Mouse (Mus musculus) thymus, postnatal 0 days (tissue): ENCODE measurements around the gene Ly6g6d. TPM values are rescaled to one million over a fixed set of nuclear protein-coding genes. Genes with fewer than 3 reads are reported as not detected.

Experiments used
- DNase-seq: peaks from one replicate; pipeline ENCODE4 v3.0.0-alpha.2; 2015; ENCODE audit warnings: low spot score
- polyA plus RNA-seq: library from polyadenylated mRNA; unstranded; fragments of >200 nt; fragmentation: Nextera tagmentation; extraction: Ambion mirVana; gene quantifications from 2 replicates; pipeline ENCODE4 v1.2.1, GENCODE M21; 2015

The Ly6g6d gene
- polyA plus RNA-seq, 1 experiment from 2014 or later: 0.60 TPM

- no peak for DNase-seq
Measured at GRCm38 (mm10) chr17:35100196-35100765, 22.4 kb upstream of the Ly6g6d start.

DNA sequence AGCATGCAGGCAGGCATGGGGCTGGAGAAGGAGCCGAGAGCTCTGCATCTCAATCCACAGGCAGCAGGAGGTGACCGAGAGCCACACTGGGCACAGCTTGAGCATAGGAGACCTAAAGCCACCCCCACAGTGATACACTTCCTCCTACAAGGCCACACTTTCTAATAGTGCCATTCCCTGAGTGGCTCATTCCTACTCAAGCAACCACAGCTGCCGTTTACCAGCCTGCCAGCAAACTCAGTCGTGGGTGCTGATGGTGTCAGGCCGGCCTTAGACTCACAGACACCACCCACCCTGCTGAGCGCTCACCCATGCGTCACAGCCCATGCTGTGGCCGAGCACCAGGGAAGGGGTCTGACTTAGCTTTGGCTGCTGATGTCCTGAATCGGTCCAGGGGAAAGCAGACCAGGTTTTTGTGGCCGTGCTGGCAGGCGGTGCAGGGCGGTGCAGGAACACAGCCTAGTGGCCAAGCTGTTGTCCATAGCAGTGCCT lies 19.3 kb upstream of the Ly6g6d start:
- no peak for DNase-seq

DNA sequence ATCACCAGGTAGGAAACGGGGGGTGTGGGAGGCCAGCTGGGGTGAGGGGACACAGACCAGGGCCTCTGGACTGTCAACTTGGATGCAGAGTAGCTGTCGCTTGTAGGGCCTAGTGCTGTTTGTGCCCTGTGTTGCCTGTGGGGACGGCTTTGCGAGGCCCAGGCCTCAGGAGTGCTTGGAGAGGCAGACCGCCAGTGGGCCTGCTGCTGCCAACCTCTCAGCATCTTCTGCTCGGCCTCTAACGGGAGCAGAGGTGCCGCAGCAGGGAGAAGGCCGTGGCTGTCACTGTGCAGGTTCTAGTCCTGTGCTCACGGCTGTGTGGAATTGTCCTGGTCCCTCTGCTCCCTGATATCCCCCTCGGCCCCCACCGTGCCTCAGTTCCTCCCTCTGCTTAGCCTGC lies 18.7 kb upstream of the Ly6g6d start:
- no peak for DNase-seq

GRCm38 (mm10) chr17:35094475-35095365 lies 16.9 kb upstream of the Ly6g6d start:
- DNase-seq: no peak

- no peak for DNase-seq
Measured at GRCm38 (mm10) chr17:35092403-35093198, 14.7 kb upstream of the Ly6g6d start.

- no peak for DNase-seq
Measured at GRCm38 (mm10) chr17:35090166-35090932, 12.5 kb upstream of the Ly6g6d start.

GRCm38 (mm10) chr17:35088825-35089644 lies 11.2 kb upstream of the Ly6g6d start, which contains the start of gene Abhd16a:
TSS of gene Abhd16a (plus strand) at chr17:35089263.
- peak; percentile 94 for DNase-seq

GRCm38 (mm10) chr17:35088151-35088550 lies 10.3 kb upstream of the Ly6g6d start:
- no peak for DNase-seq

GRCm38 (mm10) chr17:35085208-35085865 lies 7.5 kb upstream of the Ly6g6d start, which contains the start of gene Ly6g6f:
TSS of gene Ly6g6f (minus strand) at chr17:35085610.
- no peak for DNase-seq

GRCm38 (mm10) chr17:35083929-35084497 lies 6.1 kb upstream of the Ly6g6d start:
- no peak for DNase-seq

DNA sequence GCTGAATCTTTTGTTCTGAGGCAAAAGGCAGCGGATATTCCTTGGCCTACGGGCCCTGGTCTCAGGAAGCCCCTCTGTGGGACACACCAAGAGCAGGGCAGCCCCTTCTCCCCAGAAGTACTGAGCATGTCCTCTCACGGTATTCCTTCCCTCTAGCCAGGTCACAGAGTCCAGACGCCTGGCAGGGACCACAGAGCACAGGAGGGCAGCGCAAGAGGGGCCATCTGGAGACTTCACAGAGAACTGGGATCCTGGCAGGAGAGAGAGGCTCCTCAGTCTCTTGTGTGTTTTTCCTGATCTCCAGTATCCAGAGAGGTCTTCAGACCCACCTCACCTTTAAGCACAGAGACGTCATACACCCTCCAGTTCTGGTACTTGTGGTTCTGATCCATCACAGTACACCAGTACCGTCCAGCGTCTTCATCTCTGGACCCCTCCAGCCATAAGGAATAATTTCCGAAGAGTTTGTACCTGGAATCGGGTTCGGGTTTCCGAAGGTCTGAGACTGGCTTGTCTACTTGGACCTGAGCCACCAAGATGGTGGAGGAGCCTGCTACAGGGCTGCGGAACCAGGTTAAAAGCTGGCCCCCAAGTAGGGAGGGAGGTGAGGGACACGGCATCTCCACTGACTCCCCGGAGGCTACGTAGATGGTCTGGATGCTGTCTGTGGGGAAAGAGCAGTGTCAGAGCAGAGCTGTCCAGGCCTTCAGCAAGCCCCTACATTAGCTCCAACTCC lies 5.1 kb upstream of the Ly6g6d start:
- no peak for DNase-seq

DNA sequence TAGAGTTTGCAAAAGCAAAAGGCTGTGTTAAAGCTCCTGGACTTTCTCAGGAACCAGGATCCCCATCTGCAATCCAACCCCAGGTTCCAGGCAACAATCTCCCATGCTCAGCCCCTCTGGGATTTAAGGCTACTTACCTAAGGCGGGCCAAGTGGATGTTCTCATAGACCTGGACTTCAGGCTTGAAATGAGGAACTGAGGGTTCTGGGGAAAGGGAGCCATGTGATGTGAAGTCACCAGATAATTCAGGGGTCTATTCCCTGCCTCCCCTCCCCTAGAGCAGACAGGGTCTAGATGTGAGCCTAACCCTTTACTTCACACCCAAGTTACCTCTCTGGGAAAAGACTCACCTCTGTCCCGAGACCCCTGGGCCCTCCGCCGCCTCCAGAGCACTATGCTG lies 2.8 kb upstream of the Ly6g6d start:
- no peak for DNase-seq

DNA sequence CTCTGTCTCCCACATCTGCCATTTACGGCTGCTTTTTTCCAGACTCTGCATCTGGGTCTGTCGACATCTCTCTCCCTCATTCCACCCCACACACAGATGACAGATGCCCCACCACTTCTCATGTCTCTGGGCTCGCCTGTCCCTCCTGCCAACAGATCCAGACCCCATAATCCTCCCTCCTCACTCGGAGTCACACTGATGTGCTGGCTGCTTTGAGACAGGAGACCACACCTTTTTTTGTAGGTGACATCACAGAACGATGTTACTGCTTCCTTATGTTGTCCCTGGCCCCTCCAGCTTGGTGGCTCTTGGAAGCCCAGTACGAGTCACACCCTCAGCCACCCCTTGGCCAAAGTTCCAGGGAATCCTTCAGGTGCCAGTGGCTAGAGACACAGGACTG lies 2.4 kb upstream of the Ly6g6d start:
- no peak for DNase-seq

DNA sequence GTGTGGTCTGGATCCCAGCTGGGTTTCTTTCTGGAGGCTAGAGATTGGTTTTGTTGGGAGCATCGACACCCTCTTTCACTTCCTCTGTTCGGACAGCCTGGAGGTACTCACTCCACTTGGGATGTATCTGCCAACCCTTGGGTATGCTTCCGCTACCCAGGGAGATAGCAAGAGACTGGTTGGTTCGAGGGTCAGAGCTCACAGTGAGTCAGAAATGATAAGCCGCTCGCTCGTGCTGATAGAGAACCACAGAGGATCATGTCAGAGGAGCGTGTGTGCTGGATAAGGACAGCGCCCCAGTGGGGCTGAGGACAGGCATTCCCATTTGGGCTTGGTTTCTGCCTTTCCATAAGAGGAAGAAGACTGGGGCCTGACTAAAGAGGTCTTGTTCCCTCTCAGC lies 1.9 kb upstream of the Ly6g6d start:
- DNase-seq: no peak

DNA sequence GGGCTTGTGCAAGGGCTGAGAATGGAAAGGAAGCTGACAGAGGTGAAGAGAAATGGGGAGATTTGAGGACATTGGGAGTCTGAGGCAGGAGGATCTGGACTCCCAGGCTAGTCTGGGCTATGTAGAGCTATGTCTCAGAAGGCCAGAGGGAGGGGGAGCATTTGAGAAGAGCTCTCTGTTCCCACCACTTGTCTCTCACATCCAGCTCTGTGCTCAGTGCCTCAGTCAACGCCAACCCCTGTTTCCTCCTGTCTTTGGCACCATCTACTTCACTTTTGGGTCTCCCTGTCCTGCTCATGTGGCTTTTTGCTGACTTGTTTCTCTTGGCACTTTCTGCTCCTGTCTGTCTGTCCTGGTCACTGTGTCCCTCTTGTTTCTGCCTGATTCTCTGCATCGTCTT lies 580 bp downstream of the Ly6g6d start:
- DNase-seq: no peak

GRCm38 (mm10) chr17:35076507-35077176 lies 1.2 kb downstream of the Ly6g6d start, which contains the start of gene Ly6g6e:
TSS of gene Ly6g6e (plus strand) at chr17:35076902.
- DNase-seq: no peak

- DNase-seq: peak; percentile 46
Measured at GRCm38 (mm10) chr17:35074097-35074496, 3.8 kb downstream of the Ly6g6d start.

GRCm38 (mm10) chr17:35071454-35071853 lies 6.4 kb downstream of the Ly6g6d start:
- DNase-seq: no peak
